Mouse (Mus musculus) layer of hippocampus, postnatal 14 days (tissue): Measurements from ENCODE around the gene Tmem88b. TPM values are rescaled to one million over a fixed set of nuclear protein-coding genes. Genes with fewer than 3 reads are reported as not detected.
"Not testable (repeated sequence)": the region's sequence is repeated elsewhere in the genome, so short reads cannot be mapped to it uniquely, and the experiment has no call there.

Experiments used
- DNase-seq, 2 experiments: peaks; one replicate each; pipeline ENCODE4 v3.0.0; 2021 to 2022; ENCODE audit warnings: low spot score in 2 of 2, mixed read lengths in 1 of 2
- total RNA-seq, 2 experiments: library from RNA; stranded (reverse); gene quantifications; 2 replicates each; pipeline ENCODE4 v1.2.3; 2021

Tmem88b gene
- total RNA-seq, 2 experiments from 2014 or later: 18.0 to 18.1 TPM

- no peak for DNase-seq
These were observed 24.1 kb downstream of the Tmem88b start for GRCm38 (mm10) chr4:155761356-155762099.

DNA sequence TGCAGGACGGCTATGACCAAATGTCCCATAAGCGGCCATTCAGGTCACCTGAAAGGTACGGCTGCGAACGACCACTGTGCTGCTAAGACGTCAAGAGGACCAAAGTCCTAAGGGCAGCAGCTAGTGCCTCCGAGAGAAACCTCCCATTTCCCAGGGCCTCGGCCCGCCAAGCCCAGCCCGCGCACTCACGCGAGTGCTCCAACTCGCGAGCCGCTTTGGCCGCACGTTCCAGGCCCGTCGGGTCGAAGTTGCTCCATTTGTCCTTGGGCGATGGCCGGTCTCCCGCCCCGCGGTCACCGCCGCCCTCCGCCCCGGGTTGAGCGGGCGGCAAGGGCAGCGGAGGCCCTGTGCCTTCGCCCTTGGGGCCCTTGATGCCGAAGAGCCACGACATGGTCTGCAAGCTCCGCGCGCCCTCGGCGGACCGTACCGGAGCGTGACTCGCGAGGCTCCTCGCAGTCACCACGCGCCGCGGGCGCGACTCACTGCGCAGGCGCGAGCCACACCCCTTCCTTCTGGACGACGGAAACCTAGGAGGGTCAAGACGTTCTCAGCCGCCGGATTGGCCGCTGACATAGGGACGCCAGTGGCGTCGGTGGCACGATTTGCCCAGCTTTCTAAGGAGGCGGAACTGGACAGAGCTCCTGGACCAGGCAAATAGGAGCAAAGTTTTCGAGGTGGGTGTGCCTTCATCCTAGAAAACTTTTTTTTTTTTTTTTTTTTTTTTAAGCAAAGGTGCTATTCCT, 24.9 kb downstream of the Tmem88b start, which contains the start of gene Atad3a:
Gene Atad3a, minus strand, starts transcription at position 481 of the 743 bp plus-strand sequence.
- DNase-seq: peak; percentile 96 to 98

GRCm38 (mm10) chr4:155759862-155760612, 25.6 kb downstream of the Tmem88b start:
- DNase-seq: no peak

DNA sequence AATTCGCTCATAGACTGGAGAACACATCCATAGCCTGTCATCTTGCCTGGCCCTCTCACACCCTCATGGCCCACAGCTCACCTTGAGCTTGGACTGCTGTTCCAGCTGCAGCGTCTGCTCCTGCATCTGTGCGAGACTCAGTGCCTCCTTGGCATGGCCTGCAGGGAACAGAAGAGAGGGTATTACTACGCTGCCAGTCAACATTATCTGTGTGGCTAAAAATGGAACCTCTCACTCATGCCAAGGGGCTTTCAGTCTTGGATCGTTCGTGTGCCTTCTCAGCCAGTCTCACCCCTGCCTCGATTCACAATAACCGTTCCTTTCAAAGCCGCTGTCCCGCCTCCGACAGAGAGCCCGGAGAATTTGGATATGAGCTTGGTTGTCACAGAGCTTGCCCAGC, 28.7 kb downstream of the Tmem88b start:
- DNase-seq: no peak

- DNase-seq: no peak
These were observed 38.8 kb downstream of the Tmem88b start for GRCm38 (mm10) chr4:155746575-155747490.

- DNase-seq: no peak
These were observed 39.6 kb downstream of the Tmem88b start for GRCm38 (mm10) chr4:155746036-155746548.

DNA sequence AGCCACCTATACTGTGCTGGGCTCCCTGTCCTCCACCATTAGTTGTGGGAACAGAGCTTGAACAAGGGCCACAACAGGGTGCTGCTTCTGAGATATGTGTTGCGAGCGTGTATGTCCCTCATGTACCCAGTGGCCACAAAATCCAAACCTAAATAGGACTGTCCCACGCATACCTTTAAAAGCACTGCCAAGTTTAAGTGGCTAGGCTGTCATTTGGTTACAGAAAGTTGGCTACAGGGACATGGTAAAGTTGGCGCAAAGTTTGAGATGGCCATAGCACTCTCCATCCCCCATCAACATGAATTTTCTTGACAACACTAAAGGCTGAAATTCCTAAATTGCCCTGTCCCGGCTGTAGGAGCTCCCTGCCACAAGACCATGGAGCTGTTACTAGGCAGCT, 40.5 kb downstream of the Tmem88b start:
- no peak for DNase-seq

- no peak for DNase-seq
These were observed 41.2 kb downstream of the Tmem88b start for GRCm38 (mm10) chr4:155744474-155744873.

DNA sequence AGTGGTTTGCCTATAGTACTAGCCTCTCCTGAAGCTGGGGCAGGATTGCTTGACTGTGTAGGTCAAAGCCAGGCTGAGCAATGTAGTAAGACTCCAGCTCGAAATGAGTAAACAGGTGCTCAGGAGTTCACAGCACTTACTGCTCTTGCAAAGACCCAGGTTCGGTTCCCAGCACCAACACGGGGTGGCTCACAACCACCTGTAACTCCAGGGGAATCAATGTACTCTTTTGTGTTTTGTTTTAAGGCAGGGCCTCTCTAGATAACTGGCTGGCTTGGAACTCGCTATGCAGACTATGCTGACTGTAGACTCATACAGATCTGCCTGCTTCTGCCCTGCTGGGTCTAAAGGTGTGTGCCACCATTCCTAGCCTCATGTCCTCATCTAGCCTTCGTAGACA, 43.0 kb downstream of the Tmem88b start:
- DNase-seq: no peak

- DNase-seq: not testable (repeated sequence)
These were observed 45.0 kb downstream of the Tmem88b start for GRCm38 (mm10) chr4:155740681-155741080.

DNA sequence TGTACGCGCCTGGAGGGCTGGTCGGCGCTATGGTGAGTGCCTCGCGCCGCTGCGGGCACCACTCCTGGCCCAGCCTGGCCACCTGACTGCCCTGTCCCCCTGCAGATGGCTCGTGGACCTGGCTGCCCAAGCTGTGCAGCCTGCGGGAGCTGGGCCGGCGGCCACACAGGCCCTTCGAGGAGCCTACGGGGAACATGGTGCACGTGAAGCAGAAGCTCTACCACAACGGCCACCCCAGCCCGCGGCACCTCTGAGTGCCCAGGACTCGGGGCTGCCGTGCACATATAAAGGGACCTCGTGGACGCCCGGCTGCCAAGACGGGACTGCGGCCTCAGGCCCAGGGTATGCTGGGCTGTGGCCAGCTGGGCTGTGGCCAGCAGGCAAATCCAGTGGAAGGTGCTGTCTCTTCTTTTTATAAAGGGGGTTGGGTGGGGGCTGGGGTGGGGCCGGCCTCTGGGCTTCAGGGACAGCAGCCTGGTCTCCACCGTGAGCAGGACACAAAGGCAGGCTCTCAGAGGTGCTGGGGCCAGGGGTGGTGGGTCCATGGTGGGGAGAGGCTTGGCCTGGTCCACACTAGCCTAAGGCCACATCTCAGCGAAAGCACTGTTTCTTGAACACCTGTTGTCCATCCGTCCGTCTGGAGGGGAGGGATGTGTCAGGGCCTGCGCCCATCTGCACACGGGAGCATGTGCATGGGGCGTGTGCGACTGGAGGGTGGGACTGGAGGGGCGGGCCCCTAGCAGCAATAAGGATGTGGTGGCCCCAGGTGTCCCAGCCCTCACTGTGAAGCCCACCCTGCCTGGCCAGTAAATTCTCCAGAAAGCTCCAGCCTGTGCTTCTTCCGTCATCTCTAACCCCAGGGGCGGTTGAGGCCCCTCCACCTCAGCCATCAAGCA, 45.7 kb downstream of the Tmem88b start:
- DNase-seq: no peak

GRCm38 (mm10) chr4:155739152-155739551, 46.5 kb downstream of the Tmem88b start:
- no peak for DNase-seq

GRCm38 (mm10) chr4:155738262-155738661, 47.4 kb downstream of the Tmem88b start:
- no peak for DNase-seq

- no peak for DNase-seq
These were observed 49.3 kb downstream of the Tmem88b start for GRCm38 (mm10) chr4:155736421-155736820.

GRCm38 (mm10) chr4:155735788-155736187, 49.9 kb downstream of the Tmem88b start:
- DNase-seq: no peak

- DNase-seq: peak; percentile 37 to 54
These were observed 50.5 kb downstream of the Tmem88b start for GRCm38 (mm10) chr4:155734951-155735702.

DNA sequence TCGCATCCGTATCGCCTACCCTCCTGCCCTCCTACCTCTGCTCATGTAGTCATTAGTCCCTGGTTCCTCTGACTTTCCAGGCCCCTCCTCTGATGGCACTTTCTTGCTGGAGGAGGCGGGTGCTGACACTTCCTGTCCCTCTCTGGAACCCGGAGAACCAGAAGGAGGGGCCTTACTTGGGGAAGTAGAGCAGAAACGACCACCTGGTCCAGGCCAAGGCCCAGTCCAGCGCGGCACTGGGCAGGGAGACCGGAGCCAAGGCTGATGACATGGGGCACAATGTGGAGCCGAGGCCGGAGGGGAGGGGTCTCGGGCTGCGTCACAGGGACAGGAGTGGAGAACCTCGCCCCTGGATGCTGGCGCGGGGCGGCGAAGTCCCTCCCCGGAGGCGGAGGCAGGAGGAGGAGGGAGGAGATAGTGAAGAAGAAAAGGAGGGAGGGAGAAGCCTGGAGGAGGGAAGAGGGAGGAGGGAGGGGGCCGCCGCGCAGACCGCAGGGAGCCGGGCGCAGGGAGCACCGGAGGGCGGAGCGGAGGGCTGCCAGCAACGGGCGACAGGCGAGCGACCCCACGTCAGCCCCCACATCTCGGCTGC, 51.2 kb downstream of the Tmem88b start, which contains the start of gene Tmem240:
Gene Tmem240, plus strand, starts transcription at position 451 of the 592 bp plus-strand sequence.
- peak; percentile 86 to 92 for DNase-seq

DNA sequence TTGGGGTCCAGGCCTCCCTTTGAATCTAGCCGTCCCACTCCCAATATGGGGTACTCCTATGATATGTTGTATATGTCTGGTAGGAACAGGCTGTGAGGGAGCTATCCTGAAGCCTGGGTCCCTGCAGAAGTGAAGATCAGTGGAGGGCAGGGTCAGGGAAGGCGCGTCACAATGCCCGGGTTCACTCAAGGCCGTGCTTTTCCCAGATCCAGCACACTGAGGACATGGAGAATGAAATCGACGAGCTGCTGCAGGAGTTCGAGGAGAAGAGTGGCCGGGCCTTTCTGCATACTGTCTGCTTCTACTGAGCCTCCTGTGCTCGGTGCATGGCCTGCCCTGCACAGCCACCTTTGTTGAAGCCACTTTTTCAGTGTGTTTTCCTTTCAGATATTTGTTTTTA, 52.4 kb downstream of the Tmem88b start:
- no peak for DNase-seq
